Mouse (Mus musculus) forebrain, embryonic 16.5 days (tissue): ENCODE measurements around the gene Snrnp27. TPM values are rescaled to one million over a fixed set of nuclear protein-coding genes. Genes with fewer than 3 reads are reported as not detected.

ENCODE experiments used
- ATAC-seq: fragments of 200-750 bp; cut with Nextera tagmentation; 2 replicates; pipeline ENCODE4 v1.8.0; 2017; ENCODE audit warnings: mild to moderate bottlenecking, moderate library complexity
- H3K27ac ChIP-seq: fragments of 300-500 bp; sonication (generic); 2 replicates; pipeline ENCODE4 v1.5.1; 2014; ENCODE audit warnings: low read length, control low read depth
- H3K27me3 ChIP-seq: fragments of 300-500 bp; sonication (generic); replicated peaks from 2 replicates; pipeline ENCODE4 v1.6.1; 2014; ENCODE audit warnings: low read length; ENCODE audit not compliant: control insufficient read depth, insufficient read depth
- H3K36me3 ChIP-seq: fragments of 300-500 bp; sonication (generic); 2 replicates; pipeline ENCODE4 v1.6.1; 2014; ENCODE audit not compliant: control insufficient read depth, insufficient read depth
- H3K4me1 ChIP-seq: fragments of 300-500 bp; sonication (generic); replicated peaks from 2 replicates; pipeline ENCODE4 v1.6.1; 2014; ENCODE audit warnings: low read length; ENCODE audit not compliant: control insufficient read depth, insufficient read depth
- H3K4me2 ChIP-seq: fragments of 300-500 bp; sonication (generic); 2 replicates; pipeline ENCODE4 v1.6.1; 2014; ENCODE audit warnings: mild to moderate bottlenecking, low read length, control low read depth
- H3K4me3 ChIP-seq: fragments of 300-500 bp; sonication (generic); replicated peaks from 2 replicates; pipeline ENCODE4 v1.5.1; 2014; ENCODE audit warnings: mild to moderate bottlenecking, low read length, control low read depth
- H3K9ac ChIP-seq: fragments of 300-500 bp; sonication (generic); replicated peaks from 2 replicates; pipeline ENCODE4 v1.6.1; 2014; ENCODE audit warnings: low read depth, low read length, control low read depth
- H3K9me3 ChIP-seq: fragments of 300-500 bp; sonication (generic); 2 replicates; pipeline ENCODE4 v1.6.1; 2016; ENCODE audit warnings: low read length; ENCODE audit not compliant: control insufficient read depth
- WGBS: fragments of 180-500 bp; shearing (Covaris S2); extraction: QIAGEN DNeasy Blood & Tissue Kit; methylation state at CpG from one replicate; pipeline ENCODE4 v1.1.7; 2014; 5-methylcytosine and 5-hydroxymethylcytosine counted together
- polyA plus RNA-seq: library from polyadenylated mRNA; unstranded; fragments of >200 nt; fragmentation: Nextera tagmentation; extraction: Ambion mirVana; gene quantifications from 2 replicates; pipeline ENCODE4 v1.2.1, GENCODE M21; 2015

The Snrnp27 gene
- polyA plus RNA-seq, 1 experiment from 2014 or later = 103 TPM

GRCm38 (mm10) chr6:86668580-86669239 is 15.6 kb downstream of the Snrnp27 start, which contains the start of gene Mxd1:
Gene Mxd1 (minus strand): TSS chr6:86669161.
- WGBS = under 1% methylated on average over 61 of the region's 76 CpGs
- H3K9ac ChIP-seq = peak within 1 kb of the TSS; percentile 80
- peaks cover 25% of the 10 kb centered on the region for H3K4me1 ChIP-seq
- H3K27ac ChIP-seq = peak within 1 kb of the TSS; percentile 48; the same call in 1 of the 2 replicates
- H3K9me3 ChIP-seq = no peaks in the 10 kb centered on the region
- H3K36me3 ChIP-seq = peaks cover 11% of the 10 kb centered on the region
- H3K4me3 ChIP-seq = peak within 1 kb of the TSS; percentile 83
- no peaks in the 10 kb centered on the region for H3K27me3 ChIP-seq
- ATAC-seq = peak; percentile 96; the same call in 1 of the 2 replicates
- peak within 1 kb of the TSS; percentile 88 for H3K4me2 ChIP-seq

GRCm38 (mm10) chr6:86667061-86667460 is 17.3 kb downstream of the Snrnp27 start:
- no peak for ATAC-seq
- no peak overlapping the region for H3K9ac ChIP-seq

GRCm38 (mm10) chr6:86665560-86666307 is 18.6 kb downstream of the Snrnp27 start:
- H3K27me3 ChIP-seq = no peaks in the 10 kb centered on the region
- no peak overlapping the region for H3K4me2 ChIP-seq
- H3K9me3 ChIP-seq = no peaks in the 10 kb centered on the region
- 85% methylated on average over 17 of the region's 17 CpGs for WGBS
- peaks cover 4% of the 10 kb centered on the region; the same call in 1 of the 2 replicates for H3K36me3 ChIP-seq
- peaks cover 25% of the 10 kb centered on the region for H3K4me1 ChIP-seq
- H3K9ac ChIP-seq = no peak overlapping the region
- no peak for ATAC-seq
- H3K27ac ChIP-seq = no peak overlapping the region
- no peak overlapping the region for H3K4me3 ChIP-seq

More at GRCm38 (mm10) chr6:86667061-86667460, 17.3 kb downstream of the Snrnp27 start:
- no peaks in the 10 kb centered on the region for H3K9me3 ChIP-seq
- 92% methylated on average over 10 of the region's 10 CpGs for WGBS
- H3K27me3 ChIP-seq = no peaks in the 10 kb centered on the region
- peaks cover 4% of the 10 kb centered on the region; the same call in 1 of the 2 replicates for H3K36me3 ChIP-seq
- no peak overlapping the region for H3K27ac ChIP-seq
- peaks cover 25% of the 10 kb centered on the region for H3K4me1 ChIP-seq
- no peak overlapping the region for H3K4me3 ChIP-seq
- H3K4me2 ChIP-seq = no peak overlapping the region

GRCm38 (mm10) chr6:86665076-86665475 is 19.2 kb downstream of the Snrnp27 start:
- Histone ChIP-seq H3K9me3 (no peaks in the 10 kb centered on the region), H3K4me2 (no peak overlapping the region), H3K27me3 (no peaks in the 10 kb centered on the region), H3K4me3 (no peak overlapping the region), H3K27ac (no peak overlapping the region), H3K9ac (no peak overlapping the region), H3K36me3 (peaks cover 4% of the 10 kb centered on the region; the same call in 1 of the 2 replicates), H3K4me1 (peaks cover 25% of the 10 kb centered on the region)
- ATAC-seq = no peak
- 84% methylated on average over 5 of the region's 5 CpGs for WGBS

GRCm38 (mm10) chr6:86660161-86660877 is 24.0 kb downstream of the Snrnp27 start:
- Histone ChIP-seq H3K4me2 (no peak overlapping the region), H3K36me3 (peaks cover 3% of the 10 kb centered on the region; the same call in 1 of the 2 replicates), H3K27me3 (no peaks in the 10 kb centered on the region), H3K9ac (no peak overlapping the region), H3K9me3 (no peaks in the 10 kb centered on the region), H3K4me3 (no peak overlapping the region), H3K27ac (no peak overlapping the region), H3K4me1 (no peaks in the 10 kb centered on the region)
- no peak for ATAC-seq
- WGBS = 80% methylated on average over 9 of the region's 9 CpGs

GRCm38 (mm10) chr6:86658501-86658900 is 25.8 kb downstream of the Snrnp27 start:
- Histone ChIP-seq H3K9me3 (no peaks in the 10 kb centered on the region), H3K9ac (no peak overlapping the region), H3K36me3 (peaks cover 3% of the 10 kb centered on the region; the same call in 1 of the 2 replicates), H3K4me3 (no peak overlapping the region), H3K27me3 (no peaks in the 10 kb centered on the region), H3K4me2 (no peak overlapping the region), H3K4me1 (no peaks in the 10 kb centered on the region), H3K27ac (no peak overlapping the region)
- no peak for ATAC-seq
- WGBS = 90% methylated on average over 3 of the region's 3 CpGs

- no peak overlapping the region for H3K4me3 ChIP-seq
- H3K27ac ChIP-seq = no peak overlapping the region
- H3K9ac ChIP-seq = no peak overlapping the region
- H3K4me1 ChIP-seq = no peaks in the 10 kb centered on the region
- no peak overlapping the region for H3K4me2 ChIP-seq
- no peaks in the 10 kb centered on the region for H3K27me3 ChIP-seq
- 75% methylated on average over 9 of the region's 9 CpGs for WGBS
- peaks cover 14% of the 10 kb centered on the region for H3K36me3 ChIP-seq
- ATAC-seq = no peak
- no peaks in the 10 kb centered on the region for H3K9me3 ChIP-seq
These were observed 29.9 kb downstream of the Snrnp27 start for GRCm38 (mm10) chr6:86654270-86654916.

GRCm38 (mm10) chr6:86653026-86653425 is 31.3 kb downstream of the Snrnp27 start:
- H3K36me3 ChIP-seq = peaks cover 18% of the 10 kb centered on the region
- H3K27me3 ChIP-seq = no peaks in the 10 kb centered on the region
- no peak for ATAC-seq
- 87% methylated on average over 6 of the region's 6 CpGs for WGBS
- no peak overlapping the region for H3K27ac ChIP-seq
- no peak overlapping the region for H3K4me2 ChIP-seq
- no peak overlapping the region for H3K9ac ChIP-seq
- no peaks in the 10 kb centered on the region for H3K9me3 ChIP-seq
- no peak overlapping the region for H3K4me3 ChIP-seq
- H3K4me1 ChIP-seq = no peaks in the 10 kb centered on the region
